Mouse (Mus musculus) thymus, postnatal 10 days (tissue): ENCODE results near the gene Zmym5.
"Not testable (repeated sequence)": the region's sequence is repeated elsewhere in the genome, so short reads cannot be mapped to it uniquely, and the experiment has no call there.

Source experiments
- DNase-seq, 2 experiments: peaks; one replicate each; pipeline ENCODE4 v3.0.0; 2021; ENCODE audit warnings: low spot score in 2 of 2

Zmym5 gene

DNA sequence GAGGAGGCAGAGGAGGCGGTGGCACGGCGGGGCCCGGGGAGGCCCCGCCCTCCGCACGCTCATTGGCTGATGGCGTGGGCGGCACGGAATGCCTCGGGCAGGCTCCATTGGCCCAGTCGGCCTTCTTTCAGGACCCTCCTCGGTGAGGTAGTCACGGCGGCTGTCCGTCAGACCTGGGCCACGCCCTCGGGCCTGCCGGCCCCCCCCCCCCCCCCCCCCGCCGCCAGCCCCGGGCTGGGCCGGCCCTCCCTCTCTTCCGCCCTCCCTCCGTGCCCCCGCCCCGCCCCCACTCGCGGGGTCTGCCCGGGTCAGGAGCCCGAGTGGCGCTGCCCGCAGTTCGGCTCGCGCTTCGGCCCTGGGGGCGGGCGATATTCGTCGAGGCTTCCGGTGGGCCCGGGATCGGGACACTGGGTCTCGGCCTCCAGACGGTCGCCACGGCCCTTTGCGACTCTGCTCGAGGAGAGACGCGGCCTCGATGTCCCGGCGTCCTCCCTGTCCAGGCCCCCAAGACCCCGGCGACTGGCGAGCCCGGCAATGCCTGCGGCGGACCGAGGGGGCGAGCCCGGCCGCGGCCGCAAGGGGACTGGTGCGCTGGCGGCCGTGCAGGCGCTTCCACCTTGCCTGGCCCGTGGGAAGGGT is at the start of gene Zmym5:
Zmym5 (minus strand) TSS at position 16 of the 639 bp plus-strand sequence.
- DNase-seq = peak; percentile 80 to 87

DNA sequence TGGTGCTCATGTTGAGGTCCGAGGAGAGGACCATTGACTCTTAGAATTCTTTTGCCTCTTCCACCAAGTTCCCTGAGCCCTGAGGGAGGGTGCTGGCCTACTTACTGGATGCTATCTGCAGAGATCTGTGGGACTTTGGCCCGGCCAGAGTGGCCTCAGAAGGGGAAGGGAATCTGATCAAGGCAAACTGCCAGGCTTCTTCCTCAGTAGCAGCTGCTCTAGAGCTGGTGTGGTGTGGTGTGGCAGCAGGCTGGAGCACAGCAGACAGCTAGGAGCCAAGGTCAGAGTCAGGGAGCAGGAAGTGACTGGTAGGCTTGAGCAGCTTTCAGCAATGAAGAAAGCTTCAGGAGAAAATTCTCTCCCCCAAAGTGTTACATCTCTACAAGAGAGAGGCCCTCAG is 38.2 kb upstream of the Zmym5 start:
- no peak for DNase-seq

DNA sequence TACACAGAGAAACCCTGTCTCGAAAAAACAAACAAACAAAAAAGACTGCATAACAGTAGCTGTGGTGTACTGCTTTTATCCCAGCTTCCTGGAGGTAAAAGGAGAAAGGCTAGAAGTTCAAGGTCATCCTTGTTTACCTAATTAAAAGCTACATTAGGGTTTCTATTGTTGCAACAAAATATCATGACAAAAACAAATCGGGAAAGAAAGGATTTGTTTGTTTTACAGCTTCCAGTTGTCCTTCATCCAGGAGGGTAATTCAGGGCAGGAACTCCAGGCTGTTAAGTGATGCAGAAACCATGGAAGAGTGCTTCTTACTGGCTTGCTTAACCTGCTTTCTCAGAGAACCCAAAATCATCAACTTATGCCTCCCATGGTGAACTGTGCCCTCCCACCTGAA is 36.8 kb upstream of the Zmym5 start:
- DNase-seq = no peak

DNA sequence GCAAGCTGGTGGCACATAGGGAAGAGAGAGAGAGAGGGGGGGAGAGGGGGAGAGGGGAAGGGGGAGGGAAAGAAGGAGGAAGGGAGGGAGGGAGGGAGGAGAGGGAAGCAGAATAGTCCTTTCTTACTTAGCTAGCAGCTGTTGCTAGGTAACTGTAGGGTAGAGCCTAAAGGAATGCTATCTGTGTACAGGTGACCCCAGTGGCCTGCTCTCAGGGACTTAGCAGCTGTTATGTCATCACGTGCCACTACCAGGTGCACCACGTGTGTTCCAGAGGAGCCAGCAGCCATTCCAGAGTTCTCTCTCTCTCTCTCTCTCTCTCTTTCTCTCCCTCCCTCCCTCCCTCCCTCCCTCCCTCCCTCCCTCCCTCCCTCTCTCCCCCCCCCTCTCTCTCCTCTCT is 33.0 kb upstream of the Zmym5 start:
- no peak for DNase-seq

DNA sequence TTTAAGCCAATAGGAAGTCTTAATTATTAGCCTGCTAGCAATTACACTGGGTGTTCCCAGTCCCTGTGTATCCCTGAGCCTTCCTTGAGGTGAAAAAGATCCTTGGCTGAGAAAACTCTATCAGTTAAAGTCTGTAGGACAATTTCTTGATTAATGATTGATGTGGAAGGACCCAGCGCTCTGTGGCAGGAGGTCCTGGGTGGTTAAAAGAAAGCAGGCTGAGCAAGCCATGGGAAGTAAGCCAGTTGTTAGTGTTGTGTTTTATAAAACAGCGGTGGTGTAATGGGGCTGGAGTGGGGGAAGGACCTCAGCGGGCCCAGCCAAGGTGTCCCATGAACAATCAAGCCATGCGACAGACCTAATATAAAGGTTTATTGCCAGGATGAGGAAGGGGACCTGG is 32.5 kb upstream of the Zmym5 start:
- DNase-seq = no peak

DNA sequence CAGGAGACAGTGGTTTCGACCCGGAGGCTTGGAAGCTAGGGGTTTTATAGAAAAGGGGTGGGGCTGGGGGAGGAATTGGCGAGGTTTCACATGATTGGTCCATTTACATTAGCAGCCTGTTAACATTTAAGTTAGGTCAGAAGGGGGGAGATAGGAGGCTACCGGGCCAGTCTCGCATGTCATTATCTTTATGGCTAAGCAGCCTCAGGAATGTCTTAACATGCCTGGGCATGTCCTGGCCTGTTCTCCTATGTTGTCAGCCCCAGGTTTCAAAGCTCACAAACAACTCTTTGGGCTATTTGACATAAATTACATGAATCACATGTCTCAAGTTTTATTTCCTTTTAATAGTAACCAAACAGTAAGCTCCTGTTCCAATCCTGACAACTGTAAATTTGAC is 23.1 kb upstream of the Zmym5 start:
- not testable (repeated sequence) for DNase-seq

DNA sequence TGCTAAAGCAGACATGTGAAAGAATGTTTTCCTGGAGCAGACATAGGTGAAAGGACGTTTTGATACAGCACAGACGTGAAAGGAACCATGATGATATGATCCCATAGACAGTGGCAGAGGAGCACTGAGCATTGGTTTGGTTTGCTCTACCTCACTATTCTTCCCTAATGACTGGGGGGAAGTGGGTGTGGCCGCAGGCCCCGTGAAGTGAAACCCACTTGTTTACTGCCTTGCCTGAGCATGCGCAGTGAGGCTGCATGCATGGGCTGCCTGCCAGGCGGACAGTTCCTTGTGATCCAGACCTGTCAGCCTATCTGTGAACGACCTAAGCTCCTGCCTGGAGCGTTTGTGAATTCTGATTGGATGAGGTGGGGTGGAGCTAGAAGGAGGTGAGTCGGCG is 21.7 kb upstream of the Zmym5 start:
- DNase-seq = not testable (repeated sequence)

DNA sequence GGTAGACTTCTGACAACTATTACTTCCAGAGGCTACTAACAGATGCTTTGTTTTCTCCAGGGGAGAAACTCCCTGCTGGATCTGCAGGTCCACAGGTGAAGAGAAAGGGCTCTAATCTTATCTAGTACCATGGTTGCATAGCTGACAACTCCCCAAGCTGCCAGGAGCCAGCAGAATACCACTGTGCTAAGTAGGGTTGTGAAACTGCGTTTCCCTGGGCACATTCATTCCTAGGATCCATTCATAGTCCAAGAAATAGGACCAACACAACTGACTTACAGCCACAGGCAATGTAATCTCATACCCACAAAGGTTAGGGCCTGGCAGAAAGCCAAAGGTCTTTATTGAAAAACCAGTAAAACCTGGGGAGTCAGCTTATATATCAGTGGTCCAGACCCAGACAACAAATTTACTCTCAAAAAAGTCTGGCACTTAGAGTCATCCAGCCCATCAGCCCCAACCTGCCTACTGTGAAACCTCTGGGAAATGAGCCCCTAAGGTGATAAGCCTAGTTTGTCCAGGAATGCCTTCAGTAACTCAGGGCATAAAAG is 21.1 kb upstream of the Zmym5 start:
- DNase-seq = no peak

DNA sequence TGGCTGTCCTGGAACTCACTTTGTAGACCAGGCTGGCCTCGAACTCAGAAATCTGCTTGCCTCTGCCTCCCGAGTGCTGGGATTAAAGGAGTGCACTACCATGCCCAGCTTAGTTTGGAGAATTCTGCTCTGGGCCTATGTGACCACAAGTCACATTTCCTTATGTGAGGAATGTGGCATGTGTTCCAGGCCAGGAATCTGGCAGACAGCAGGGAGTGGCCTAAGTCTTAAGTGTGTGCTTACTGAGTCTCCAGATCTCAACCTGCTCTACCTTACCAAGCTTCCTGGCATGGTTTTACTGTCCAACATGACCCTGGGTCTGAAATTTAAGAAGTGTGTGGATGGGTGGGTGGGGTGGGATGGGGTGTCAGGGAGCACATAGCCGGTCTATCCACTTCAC is 20.6 kb upstream of the Zmym5 start:
- no peak for DNase-seq

DNA sequence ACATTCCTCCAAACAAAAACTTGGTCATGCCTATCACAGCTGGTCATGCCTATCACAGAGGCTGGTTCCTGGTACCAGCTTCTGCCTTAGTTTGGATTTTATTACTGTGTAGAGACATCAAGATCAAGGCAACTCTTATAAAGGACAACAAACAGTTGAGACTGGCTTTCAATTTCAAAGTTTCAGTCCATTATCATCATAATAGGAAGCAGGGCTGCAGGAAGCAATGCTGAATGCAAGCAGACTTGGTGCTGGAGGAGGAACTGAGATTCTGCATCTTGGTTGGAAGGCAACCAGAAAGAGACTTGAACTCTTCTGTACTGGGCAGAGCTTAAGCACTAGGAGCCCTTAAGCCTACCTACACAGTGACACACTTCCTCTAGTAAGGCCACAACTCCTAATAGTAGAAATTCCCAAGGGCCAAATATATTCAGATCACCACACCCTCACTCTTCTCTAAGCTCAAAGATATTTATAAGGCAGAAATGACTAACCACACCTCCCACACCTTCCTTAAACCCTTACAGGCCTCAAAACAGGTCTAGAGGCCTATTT is 19.1 kb upstream of the Zmym5 start:
- no peak for DNase-seq

DNA sequence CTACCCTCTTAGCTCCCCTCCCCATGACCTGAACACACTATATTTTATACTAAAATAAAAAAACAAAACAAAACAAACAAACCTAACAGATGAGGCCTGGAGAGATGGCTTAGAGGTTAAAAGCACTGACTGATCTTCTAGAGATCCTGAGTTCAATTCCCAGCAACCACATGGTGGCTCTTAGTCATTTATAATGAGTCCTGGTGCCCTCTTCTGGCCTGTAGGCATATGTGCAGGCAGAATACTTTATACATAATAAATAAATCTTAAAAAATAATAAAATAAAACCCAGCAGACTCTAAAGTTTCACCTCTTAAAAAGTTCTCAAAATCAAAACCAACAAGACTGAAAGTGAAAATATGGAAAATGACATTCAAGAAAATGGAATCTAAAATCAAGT is 13.0 kb upstream of the Zmym5 start:
- DNase-seq = no peak

DNA sequence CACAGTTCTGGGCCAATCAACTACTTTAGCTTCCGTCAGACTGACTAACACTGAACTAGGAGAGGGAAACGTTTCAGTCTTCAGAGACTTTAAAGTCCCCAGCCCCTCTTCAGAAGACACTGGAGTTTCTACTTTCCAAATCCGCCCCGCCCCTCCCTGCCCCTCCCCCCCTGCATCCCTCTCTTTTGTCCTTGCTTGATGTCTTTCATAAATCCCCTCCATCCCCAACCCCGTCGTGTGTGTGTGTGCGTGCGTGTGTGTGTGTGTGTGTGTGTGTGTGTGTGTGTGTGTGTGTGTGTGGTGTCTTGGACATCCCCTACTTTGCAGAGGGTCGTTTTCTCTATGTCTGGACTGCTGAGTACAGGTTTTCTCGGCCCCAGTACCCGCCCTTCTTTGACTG is 6.1 kb upstream of the Zmym5 start:
- no peak for DNase-seq

DNA sequence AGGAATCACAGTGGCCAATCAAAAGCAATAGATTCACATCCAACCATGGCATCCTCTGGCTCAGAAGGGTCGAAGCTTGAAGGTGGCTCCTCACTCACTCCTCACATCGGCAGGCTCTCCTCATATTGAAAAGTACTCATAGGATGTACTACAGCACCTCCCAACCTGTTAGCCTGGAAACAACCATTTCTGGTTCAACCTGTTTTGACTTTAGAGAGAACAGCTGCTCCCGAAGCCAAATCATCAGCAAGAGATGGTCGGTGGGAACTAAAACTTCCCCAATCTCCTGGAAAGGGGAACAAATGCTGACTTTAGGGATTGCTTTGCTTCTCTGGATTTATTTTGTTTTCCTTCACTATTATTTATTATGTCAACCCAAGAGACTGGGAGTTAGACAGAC is 5.6 kb upstream of the Zmym5 start:
- no peak for DNase-seq

DNA sequence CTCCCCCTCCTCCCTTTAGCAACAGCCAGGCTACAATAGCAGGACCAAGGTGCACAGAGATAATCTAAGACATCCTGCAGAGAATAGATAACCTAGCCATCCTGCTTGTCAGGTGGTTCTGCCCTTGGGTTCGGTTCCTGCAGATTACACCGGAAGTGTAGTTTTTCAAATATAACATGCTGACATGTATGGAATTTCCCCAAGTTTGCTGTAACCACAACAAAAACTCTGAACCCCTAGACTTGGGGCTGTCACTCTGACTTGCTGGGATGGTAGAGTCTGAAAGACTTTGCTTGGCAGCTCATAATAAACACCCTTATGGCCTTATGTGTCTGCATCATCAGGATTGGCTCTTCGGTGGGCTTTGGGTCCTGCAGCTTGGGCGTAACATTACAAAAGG is 5.0 kb upstream of the Zmym5 start:
- DNase-seq = no peak

DNA sequence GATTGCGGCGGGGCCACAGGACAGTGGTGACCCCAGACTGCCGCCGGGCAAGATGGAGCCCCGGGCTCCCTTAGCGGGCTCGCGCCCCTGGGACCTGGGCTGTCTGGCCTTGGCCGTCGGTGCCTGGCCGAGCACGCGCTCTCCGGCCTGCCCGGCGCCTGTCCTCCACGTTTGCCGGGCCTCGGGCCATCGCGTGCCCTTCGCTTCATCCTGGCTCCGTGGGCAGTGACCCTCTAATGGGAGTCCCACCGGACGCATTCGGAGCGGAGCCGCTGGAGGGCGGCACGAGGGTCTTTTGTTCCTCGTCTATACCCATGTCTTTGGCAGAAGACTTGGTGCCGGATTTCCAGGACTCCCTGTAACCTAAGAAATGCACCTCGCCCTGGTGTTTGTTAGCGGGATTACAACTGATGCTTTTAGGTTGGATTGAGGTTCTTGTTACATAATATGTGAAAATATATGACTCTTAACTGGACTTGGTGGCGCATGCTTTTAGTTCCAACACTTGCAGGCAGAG is 1.1 kb upstream of the Zmym5 start:
- peak; percentile 76 to 81 for DNase-seq

DNA sequence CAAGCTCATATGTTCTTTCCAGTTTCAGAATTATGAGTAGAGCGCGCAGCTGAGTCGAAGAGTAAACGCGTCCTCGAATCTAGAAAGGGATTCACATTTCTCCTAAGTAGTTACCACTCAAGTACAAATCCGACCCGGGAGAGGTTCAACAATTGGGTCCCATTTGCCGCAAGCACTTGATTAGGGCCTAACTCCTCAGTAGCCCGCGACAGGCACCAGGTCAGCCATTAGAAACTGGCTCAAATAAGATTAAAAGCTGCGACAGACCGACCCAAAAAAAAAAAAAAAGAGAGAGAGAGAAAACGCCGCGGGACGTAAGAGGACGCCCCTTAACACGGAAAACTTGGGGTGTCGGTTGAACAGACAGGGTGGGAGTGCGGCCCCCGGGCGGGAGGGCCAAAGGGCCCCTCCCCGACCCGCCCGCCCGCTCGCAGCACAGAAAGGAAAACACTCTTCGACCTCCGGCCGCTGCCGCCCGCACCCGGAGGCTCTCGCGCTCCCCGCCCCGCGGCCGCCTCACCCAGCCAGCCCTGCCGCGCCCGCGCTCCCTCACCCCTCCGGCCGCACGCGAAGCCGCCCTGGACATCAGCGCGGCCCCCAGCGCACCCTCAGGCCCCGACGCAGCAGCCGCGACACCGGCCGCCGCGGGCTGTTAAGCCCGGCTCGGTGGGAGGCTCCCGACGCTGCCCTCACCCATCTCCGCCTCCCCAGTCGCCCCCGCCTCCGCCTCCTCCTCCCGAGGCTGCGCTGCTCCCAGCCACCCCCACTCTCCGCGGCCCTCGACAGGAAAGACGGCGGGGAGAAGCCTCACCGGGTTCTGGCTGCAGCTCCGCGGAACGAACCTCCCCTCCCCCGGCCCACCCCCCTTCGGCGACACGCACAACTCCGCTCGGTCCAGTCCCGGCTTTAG is 480 bp downstream of the Zmym5 start:
- peak; percentile 23 to 26 for DNase-seq

DNA sequence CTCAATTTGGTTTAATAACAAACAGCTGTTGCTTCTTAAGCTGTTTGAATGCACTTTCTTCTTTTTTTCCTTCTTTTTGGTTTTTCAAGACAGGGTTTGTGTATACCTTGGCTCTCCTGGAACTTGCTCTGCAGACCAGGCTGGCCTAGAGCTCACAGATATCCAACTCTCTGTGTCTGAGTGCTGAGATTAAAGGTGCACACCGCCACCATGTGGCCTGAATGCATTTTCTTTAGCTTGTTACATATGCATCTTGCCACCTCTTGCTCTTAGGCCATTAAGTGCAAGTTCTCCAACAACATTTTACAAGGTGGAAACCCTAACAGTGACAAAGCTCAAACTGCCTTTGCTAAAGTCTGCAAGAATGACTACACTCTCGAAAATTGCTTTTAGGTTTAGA is 18.3 kb downstream of the Zmym5 start:
- peak; percentile 39 to 65 for DNase-seq

DNA sequence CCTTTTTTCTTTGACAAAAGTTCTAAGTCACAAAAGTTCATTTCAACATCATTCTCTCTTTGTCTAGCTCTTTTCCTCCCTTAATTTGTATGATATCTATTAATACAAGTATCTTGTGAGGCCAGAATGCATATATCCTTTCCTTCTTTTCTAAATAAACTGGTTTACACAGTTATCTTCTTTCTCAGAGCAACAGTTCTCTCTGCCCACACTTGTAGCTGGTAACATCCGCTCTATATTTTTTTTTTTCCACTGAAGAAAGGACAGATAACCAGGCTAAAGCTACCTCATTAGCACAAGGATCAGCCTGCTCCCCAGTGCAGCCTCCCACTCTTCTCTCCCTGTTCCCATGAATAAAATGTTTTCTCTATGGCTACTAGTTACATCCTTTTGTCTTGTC is 26.9 kb downstream of the Zmym5 start:
- no peak for DNase-seq

DNA sequence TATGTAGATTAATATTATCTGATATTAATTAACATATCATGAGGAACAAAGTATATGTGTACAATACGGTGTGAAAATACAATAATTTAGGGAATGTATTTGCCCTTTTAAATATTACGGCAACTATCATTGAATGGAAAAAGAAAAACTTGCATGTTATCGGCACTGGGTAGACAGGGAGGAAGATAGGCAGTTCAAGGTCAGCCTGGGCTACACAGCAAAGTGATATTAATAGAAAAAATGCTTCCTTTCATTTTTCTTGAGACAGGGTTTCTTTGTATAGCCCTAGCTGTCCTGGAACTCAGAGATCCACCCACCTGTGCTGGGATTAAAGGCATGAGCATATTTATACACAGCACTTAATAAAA is 32.6 kb downstream of the Zmym5 start:
- no peak for DNase-seq

DNA sequence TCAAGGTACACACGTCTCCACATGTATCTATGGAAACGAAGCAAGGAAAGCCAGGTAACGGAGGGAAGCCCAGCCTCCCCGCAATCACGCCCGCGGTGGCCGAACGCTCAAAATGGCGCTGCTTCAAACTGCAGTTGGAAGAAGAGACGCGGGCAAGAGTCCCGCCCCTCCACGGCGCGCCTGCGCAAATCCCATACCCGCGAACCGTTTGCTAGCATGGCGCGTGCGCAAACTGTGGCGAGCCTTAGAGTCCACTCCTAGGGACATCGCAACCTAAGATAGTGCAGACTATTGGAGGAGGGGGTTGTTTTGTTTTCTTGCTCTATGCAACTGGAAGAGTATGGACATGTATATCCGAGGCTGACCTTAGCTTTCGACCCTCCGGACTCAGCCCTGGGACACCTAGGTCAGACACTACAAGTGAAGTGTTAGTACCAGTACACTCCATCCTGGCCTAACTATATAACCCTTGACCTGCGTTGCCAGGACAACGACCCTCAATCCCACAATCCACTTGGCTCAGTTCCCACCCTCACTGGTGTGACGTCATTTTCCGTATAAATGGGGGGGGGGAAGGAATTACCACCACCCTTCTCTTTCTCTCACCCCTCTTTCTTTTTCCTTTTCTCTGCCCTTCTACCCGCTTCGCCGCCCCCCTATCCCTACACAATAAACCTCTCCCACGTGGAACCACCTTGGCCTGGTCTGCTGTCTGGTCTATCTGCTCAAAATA is 33.1 kb downstream of the Zmym5 start, which contains the start of gene Pspc1:
Pspc1 (minus strand) TSS at position 117 of the 733 bp plus-strand sequence.
- peak; percentile 86 to 92 for DNase-seq

DNA sequence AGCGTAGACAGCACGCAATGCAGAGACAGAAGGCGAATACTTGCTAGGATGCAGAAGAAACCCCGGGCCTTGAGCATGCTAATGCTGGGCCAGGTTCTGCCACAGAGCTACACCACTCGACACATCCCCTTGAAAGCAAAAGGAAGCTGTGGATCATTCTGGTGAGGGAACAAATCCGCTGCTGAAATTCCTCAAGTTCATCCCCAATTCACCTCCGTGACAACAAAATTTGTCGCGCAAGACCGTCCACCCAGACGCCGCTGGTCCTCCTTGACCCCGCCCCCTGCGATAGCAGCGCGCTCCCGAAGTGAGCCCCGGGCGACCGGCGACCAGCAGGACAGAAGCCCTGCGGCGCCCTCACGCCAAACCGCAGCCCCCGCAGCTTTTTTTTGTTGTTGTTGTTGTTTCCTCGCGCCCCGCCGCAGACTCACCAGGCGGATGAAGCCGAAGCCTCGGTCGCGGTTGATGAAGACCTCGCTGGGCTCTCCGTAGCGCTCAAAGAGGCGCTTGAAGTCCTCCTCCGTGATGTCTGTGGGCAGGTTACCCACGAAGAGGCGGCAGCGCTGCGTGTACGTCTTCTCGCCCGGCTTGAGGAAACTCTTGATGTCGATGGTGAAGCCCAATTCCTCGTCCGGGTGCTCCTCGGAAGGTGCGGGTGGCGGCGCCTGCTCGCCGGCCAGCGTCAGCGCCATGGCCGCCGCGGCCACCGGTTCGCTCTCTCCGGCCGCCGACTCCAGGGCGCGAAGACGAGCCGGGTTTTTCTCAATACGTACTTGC is 34.0 kb downstream of the Zmym5 start:
- peak; percentile 42 to 45 for DNase-seq
